Mouse (Mus musculus) stomach, postnatal 0 days (tissue): Measurements from ENCODE around the gene Pigf. TPM values are rescaled to one million over a fixed set of nuclear protein-coding genes. Genes with fewer than 3 reads are reported as not detected.

Source experiments
- ATAC-seq: fragments of 200-750 bp; cut with Nextera tagmentation; 2 replicates; pipeline ENCODE4 v1.8.0; 2017; ENCODE audit not compliant: low FRiP score, low TSS enrichment
- DNase-seq: peaks from one replicate; pipeline ENCODE4 v3.0.0-alpha.2; 2016; ENCODE audit warnings: low spot score
- H3K27ac ChIP-seq: fragments of 300-500 bp; sonication (generic); replicated peaks from 2 replicates; pipeline ENCODE4 v1.5.1; 2014; ENCODE audit warnings: mild to moderate bottlenecking, control low read depth
- H3K27me3 ChIP-seq: fragments of 300-500 bp; sonication (generic); 2 replicates; pipeline ENCODE4 v1.6.1; 2014; ENCODE audit warnings: low read length; ENCODE audit not compliant: control insufficient read depth, insufficient read depth
- H3K36me3 ChIP-seq: fragments of 300-500 bp; sonication (generic); 2 replicates; pipeline ENCODE4 v1.6.1; 2014; ENCODE audit warnings: low read length, mixed read lengths; ENCODE audit not compliant: control insufficient read depth, insufficient read depth
- H3K4me1 ChIP-seq: fragments of 300-500 bp; sonication (generic); replicated peaks from 2 replicates; pipeline ENCODE4 v1.6.1; 2014; ENCODE audit warnings: antibody characterized with exemption; ENCODE audit not compliant: control insufficient read depth, insufficient read depth
- H3K4me2 ChIP-seq: fragments of 300-500 bp; sonication (generic); replicated peaks from 2 replicates; pipeline ENCODE4 v1.6.1; 2014; ENCODE audit warnings: low read depth, mild to moderate bottlenecking, control low read depth, moderate library complexity
- H3K4me3 ChIP-seq: fragments of 300-500 bp; sonication (generic); 2 replicates; pipeline ENCODE4 v1.5.1; 2014; ENCODE audit warnings: low read depth, low read length, control low read depth
- H3K9ac ChIP-seq: fragments of 300-500 bp; sonication (generic); 2 replicates; pipeline ENCODE4 v1.6.1; 2014; ENCODE audit warnings: mild to moderate bottlenecking, low read length, control low read depth, mixed read lengths
- H3K9me3 ChIP-seq: fragments of 300-500 bp; sonication (generic); 2 replicates; pipeline ENCODE4 v1.6.1; 2016; ENCODE audit warnings: low read length; ENCODE audit not compliant: control insufficient read depth
- CTCF ChIP-seq: IDR thresholded peaks from 2 replicates; pipeline ENCODE4 v1.5.1; 2016; ENCODE audit warnings: antibody characterized with exemption, low read depth, mild to moderate bottlenecking, moderate library complexity
- EP300 ChIP-seq: optimal IDR thresholded peaks from 2 replicates; pipeline ENCODE3; 2016; ENCODE audit warnings: antibody characterized with exemption
- WGBS: fragments of 180-500 bp; shearing (Covaris S2); extraction: QIAGEN DNeasy Blood & Tissue Kit; methylation state at CpG from one replicate; pipeline ENCODE4 v1.1.7; 2014; 5-methylcytosine and 5-hydroxymethylcytosine counted together
- polyA plus RNA-seq: library from polyadenylated mRNA; unstranded; fragments of >200 nt; fragmentation: Nextera tagmentation; extraction: Ambion mirVana; gene quantifications from 2 replicates; pipeline ENCODE4 v1.2.1, GENCODE M21; 2015

Pigf gene
- polyA plus RNA-seq, 1 experiment from 2014 or later, result 50.2 TPM

GRCm38 (mm10) chr17:86968581-86968980, 56.6 kb downstream of the Pigf start:
- DNase-seq (no peak), ATAC-seq (no peak)
- TF ChIP-seq CTCF, result no peak
- TF ChIP-seq EP300, result no peak
- no peak overlapping the region for H3K4me2 ChIP-seq
- H3K9me3 ChIP-seq, result no peaks in the 10 kb centered on the region
- H3K27ac ChIP-seq, result no peak overlapping the region
- H3K4me1 ChIP-seq, result 0 out of 2 replicates have a peak, but pooled peaks cover 5% of the 10 kb centered on the region
- H3K9ac ChIP-seq, result no peak overlapping the region
- H3K27me3 ChIP-seq, result no peaks in the 10 kb centered on the region
- WGBS, result 89% methylated on average over 5 of the region's 5 CpGs
- H3K36me3 ChIP-seq, result peaks cover 3% of the 10 kb centered on the region; the same call in 1 of the 2 replicates
- H3K4me3 ChIP-seq, result no peak overlapping the region

GRCm38 (mm10) chr17:86967536-86968525, 57.4 kb downstream of the Pigf start:
- Histone ChIP-seq H3K27me3 (no peaks in the 10 kb centered on the region), H3K4me3 (no peak overlapping the region), H3K9me3 (no peaks in the 10 kb centered on the region), H3K4me1 (0 out of 2 replicates have a peak, but pooled peaks cover 5% of the 10 kb centered on the region), H3K4me2 (no peak overlapping the region), H3K27ac (no peak overlapping the region), H3K9ac (no peak overlapping the region), H3K36me3 (peaks cover 3% of the 10 kb centered on the region; the same call in 1 of the 2 replicates)
- DNase-seq (no peak), ATAC-seq (no peak)
- no peak for TF ChIP-seq CTCF
- no peak for TF ChIP-seq EP300
- WGBS, result 63% methylated on average over 10 of the region's 10 CpGs

GRCm38 (mm10) chr17:86967048-86967447, 58.2 kb downstream of the Pigf start:
- peaks cover 5% of the 10 kb centered on the region; the same call in 1 of the 2 replicates for H3K4me1 ChIP-seq
- no peak overlapping the region for H3K4me3 ChIP-seq
- TF ChIP-seq CTCF, result no peak
- no peak for TF ChIP-seq EP300
- H3K27me3 ChIP-seq, result no peaks in the 10 kb centered on the region
- H3K9ac ChIP-seq, result no peak overlapping the region
- ATAC-seq (no peak), DNase-seq (no peak)
- peaks cover 3% of the 10 kb centered on the region; the same call in 1 of the 2 replicates for H3K36me3 ChIP-seq
- H3K9me3 ChIP-seq, result no peaks in the 10 kb centered on the region
- H3K27ac ChIP-seq, result no peak overlapping the region
- WGBS, result 88% methylated on average over 12 of the region's 12 CpGs
- no peak overlapping the region for H3K4me2 ChIP-seq

GRCm38 (mm10) chr17:86966040-86966439, 59.2 kb downstream of the Pigf start:
- ATAC-seq, result no peak
- TF ChIP-seq CTCF (no peak), EP300 (no peak)
- 77% methylated on average over 10 of the region's 10 CpGs for WGBS

GRCm38 (mm10) chr17:86965121-86965520, 60.1 kb downstream of the Pigf start:
- 68% methylated on average over 8 of the region's 8 CpGs for WGBS
- Histone ChIP-seq H3K27me3 (no peaks in the 10 kb centered on the region), H3K9ac (peak overlapping the region; percentile 43; the same call in 1 of the 2 replicates), H3K27ac (peak overlapping the region; percentile 81), H3K4me2 (peak overlapping the region; percentile 88), H3K4me3 (peak overlapping the region; percentile 84), H3K9me3 (no peaks in the 10 kb centered on the region), H3K36me3 (peaks cover 3% of the 10 kb centered on the region; the same call in 1 of the 2 replicates), H3K4me1 (peaks cover 5% of the 10 kb centered on the region; the same call in 1 of the 2 replicates)
- DNase-seq, result no peak
- TF ChIP-seq CTCF, result no peak
- ATAC-seq, result no peak

More at GRCm38 (mm10) chr17:86966040-86966439, 59.2 kb downstream of the Pigf start:
- Histone ChIP-seq H3K9me3 (no peaks in the 10 kb centered on the region), H3K4me3 (no peak overlapping the region), H3K4me1 (peaks cover 5% of the 10 kb centered on the region; the same call in 1 of the 2 replicates), H3K27me3 (no peaks in the 10 kb centered on the region), H3K4me2 (no peak overlapping the region), H3K27ac (no peak overlapping the region), H3K9ac (no peak overlapping the region), H3K36me3 (peaks cover 3% of the 10 kb centered on the region; the same call in 1 of the 2 replicates)
- DNase-seq, result no peak
